Mouse (Mus musculus) lung, embryonic 14.5 days (tissue): Measurements from ENCODE around the gene Flywch2. TPM values are rescaled to one million over a fixed set of nuclear protein-coding genes. Genes with fewer than 3 reads are reported as not detected.
"Not testable (repeated sequence)": the region's sequence is repeated elsewhere in the genome, so short reads cannot be mapped to it uniquely, and the experiment has no call there.

ENCODE experiments used
- ATAC-seq: fragments of 200-750 bp; cut with Nextera tagmentation; 2 replicates; pipeline ENCODE4 v1.8.0; 2017; ENCODE audit warnings: mild to moderate bottlenecking, moderate TSS enrichment, moderate library complexity; ENCODE audit not compliant: insufficient read depth
- DNase-seq: peaks from one replicate; pipeline ENCODE4 v3.0.0-alpha.2; 2015
- H3K27ac ChIP-seq: fragments of 300-500 bp; sonication (generic); 2 replicates; pipeline ENCODE4 v1.5.1; 2014; ENCODE audit warnings: low read depth, mild to moderate bottlenecking, moderate library complexity
- H3K27me3 ChIP-seq: fragments of 300-500 bp; sonication (generic); 2 replicates; pipeline ENCODE4 v1.6.1; 2014; ENCODE audit warnings: low read length, control low read depth; ENCODE audit not compliant: insufficient read depth
- H3K36me3 ChIP-seq: fragments of 300-500 bp; sonication (generic); 2 replicates; pipeline ENCODE4 v1.6.1; 2014; ENCODE audit warnings: control low read depth; ENCODE audit not compliant: insufficient read depth
- H3K4me1 ChIP-seq: fragments of 300-500 bp; sonication (generic); 2 replicates; pipeline ENCODE4 v1.6.1; 2014; ENCODE audit warnings: antibody characterized with exemption, control low read depth; ENCODE audit not compliant: insufficient read depth
- H3K4me2 ChIP-seq: fragments of 300-500 bp; sonication (generic); 2 replicates; pipeline ENCODE4 v1.6.1; 2014; ENCODE audit warnings: mild to moderate bottlenecking
- H3K4me3 ChIP-seq: fragments of 300-500 bp; sonication (generic); 2 replicates; pipeline ENCODE4 v1.5.1; 2014; ENCODE audit warnings: low read depth, low read length
- H3K9ac ChIP-seq: fragments of 300-500 bp; sonication (generic); 2 replicates; pipeline ENCODE4 v1.6.1; 2014
- H3K9me3 ChIP-seq: fragments of 300-500 bp; sonication (generic); 2 replicates; pipeline ENCODE4 v1.6.1; 2016; ENCODE audit warnings: low read depth, low read length, control low read depth
- CTCF ChIP-seq: IDR thresholded peaks from 2 replicates; pipeline ENCODE4 v1.5.1; 2016; ENCODE audit warnings: antibody characterized with exemption, low read depth
- WGBS: fragments of 180-500 bp; shearing (Covaris S2); extraction: QIAGEN DNeasy Blood & Tissue Kit; methylation state at CpG from one replicate; pipeline ENCODE4 v1.1.7; 2014; 5-methylcytosine and 5-hydroxymethylcytosine counted together
- polyA plus RNA-seq: library from polyadenylated mRNA; unstranded; fragments of >200 nt; fragmentation: Nextera tagmentation; extraction: Ambion mirVana; gene quantifications from 2 replicates; pipeline ENCODE4 v1.2.1, GENCODE M21; 2014

Flywch2 gene
- polyA plus RNA-seq, 1 experiment from 2014 or later = 28.4 TPM

GRCm38 (mm10) chr17:23777141-23777540, 8.7 kb downstream of the Flywch2 start:
- WGBS = 60% methylated on average over 2 of the region's 2 CpGs
- no peak overlapping the region for H3K27ac ChIP-seq
- H3K36me3 ChIP-seq = no peaks in the 10 kb centered on the region
- no peaks in the 10 kb centered on the region for H3K27me3 ChIP-seq
- DNase-seq = no peak
- H3K9me3 ChIP-seq = no peaks in the 10 kb centered on the region
- H3K4me1 ChIP-seq = no peaks in the 10 kb centered on the region
- no peak for TF ChIP-seq CTCF
- no peak overlapping the region for H3K4me3 ChIP-seq
- ATAC-seq = no peak
- no peak overlapping the region for H3K9ac ChIP-seq
- no peak overlapping the region for H3K4me2 ChIP-seq

DNA sequence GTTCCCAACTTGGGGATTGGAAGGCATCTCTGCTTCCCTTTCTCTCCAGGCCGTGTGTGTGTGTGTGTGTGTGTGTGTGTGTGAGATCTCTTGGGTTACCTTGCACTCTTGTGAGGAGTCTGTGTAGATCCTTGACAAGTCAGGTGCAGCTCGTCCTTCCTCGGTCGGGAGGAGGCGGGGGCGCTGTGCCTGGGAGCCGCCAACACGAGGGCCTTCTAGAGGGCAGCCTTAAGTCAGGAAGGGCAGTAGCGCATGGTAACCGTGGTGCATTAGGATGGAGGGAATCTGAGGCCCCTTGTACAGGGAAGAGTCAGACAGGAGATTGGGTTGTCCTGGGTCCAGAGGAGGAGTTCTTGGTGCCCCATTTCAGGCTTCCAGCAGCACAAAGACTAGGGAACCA, 9.7 kb downstream of the Flywch2 start:
- Histone ChIP-seq H3K4me2 (no peak overlapping the region), H3K4me1 (no peaks in the 10 kb centered on the region), H3K27ac (no peak overlapping the region), H3K4me3 (no peak overlapping the region), H3K9me3 (no peaks in the 10 kb centered on the region), H3K36me3 (no peaks in the 10 kb centered on the region), H3K9ac (no peak overlapping the region), H3K27me3 (no peaks in the 10 kb centered on the region)
- no peak for TF ChIP-seq CTCF
- ATAC-seq (no peak), DNase-seq (no peak)
- WGBS = 65% methylated on average over 10 of the region's 10 CpGs

DNA sequence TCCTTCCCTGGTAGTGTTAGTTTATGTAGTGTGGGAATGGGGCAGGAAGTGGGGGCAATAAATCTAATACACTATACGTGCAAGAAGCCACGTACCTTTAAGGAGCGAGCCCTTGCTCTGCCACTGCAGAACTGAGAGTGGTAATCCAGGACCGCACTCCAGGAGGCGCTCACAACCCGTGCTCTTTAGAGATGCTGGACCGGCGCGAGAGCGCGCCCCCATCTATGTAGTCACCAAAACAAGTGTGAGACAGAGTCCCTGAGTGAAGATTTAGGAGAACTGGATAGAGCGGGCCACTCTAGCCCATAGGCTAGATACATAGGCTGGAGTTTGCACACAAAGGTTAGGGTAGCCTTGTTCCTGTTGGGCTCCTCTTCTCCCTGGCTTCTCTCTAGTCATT, 11.8 kb downstream of the Flywch2 start:
- peak; percentile 91 for DNase-seq
- ATAC-seq = peak; percentile 48
- Histone ChIP-seq H3K4me3 (no peak overlapping the region), H3K9ac (no peak overlapping the region), H3K27me3 (no peaks in the 10 kb centered on the region), H3K27ac (no peak overlapping the region), H3K4me1 (no peaks in the 10 kb centered on the region), H3K4me2 (no peak overlapping the region), H3K36me3 (no peaks in the 10 kb centered on the region), H3K9me3 (no peaks in the 10 kb centered on the region)
- WGBS = 5% methylated on average over 12 of the region's 12 CpGs
- TF ChIP-seq CTCF = peak; percentile 83

DNA sequence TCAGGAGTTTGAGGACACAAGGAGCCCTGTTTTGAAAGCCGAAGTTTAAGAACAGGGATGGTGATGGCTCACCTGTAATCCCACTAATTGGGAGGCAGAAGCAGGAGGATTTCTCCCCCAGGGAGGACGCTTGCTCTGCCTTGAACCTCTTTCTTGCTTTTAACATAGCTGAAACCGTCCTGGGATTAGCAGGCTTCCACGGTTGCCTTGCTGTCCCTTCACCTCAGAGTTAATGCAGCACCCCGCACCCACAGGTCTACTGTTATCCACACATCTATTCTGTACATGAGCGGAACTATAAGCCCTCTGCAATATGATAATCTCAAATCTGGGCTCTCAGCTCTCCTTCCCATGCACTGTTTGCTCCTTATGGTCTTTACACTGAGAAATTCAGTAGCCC, 12.2 kb downstream of the Flywch2 start:
- Histone ChIP-seq H3K27ac (no peak overlapping the region), H3K4me2 (no peak overlapping the region), H3K36me3 (no peaks in the 10 kb centered on the region), H3K4me3 (no peak overlapping the region), H3K27me3 (no peaks in the 10 kb centered on the region), H3K9ac (no peak overlapping the region), H3K9me3 (no peaks in the 10 kb centered on the region), H3K4me1 (no peaks in the 10 kb centered on the region)
- no peak for TF ChIP-seq CTCF
- ATAC-seq (no peak), DNase-seq (no peak)
- whole genome bisulfite sequencing = 67% methylated on average over 6 of the region's 6 CpGs

GRCm38 (mm10) chr17:23772219-23772556, 13.7 kb downstream of the Flywch2 start:
- not testable (repeated sequence) for H3K9ac ChIP-seq, H3K4me3 ChIP-seq, DNase-seq, ATAC-seq, H3K27ac ChIP-seq, H3K27me3 ChIP-seq, H3K4me1 ChIP-seq, H3K36me3 ChIP-seq, H3K9me3 ChIP-seq
- 64% methylated on average over 2 of the region's 2 CpGs for WGBS
- H3K4me2 ChIP-seq = peak overlapping the region; percentile 81; the same call in 1 of the 2 replicates

DNA sequence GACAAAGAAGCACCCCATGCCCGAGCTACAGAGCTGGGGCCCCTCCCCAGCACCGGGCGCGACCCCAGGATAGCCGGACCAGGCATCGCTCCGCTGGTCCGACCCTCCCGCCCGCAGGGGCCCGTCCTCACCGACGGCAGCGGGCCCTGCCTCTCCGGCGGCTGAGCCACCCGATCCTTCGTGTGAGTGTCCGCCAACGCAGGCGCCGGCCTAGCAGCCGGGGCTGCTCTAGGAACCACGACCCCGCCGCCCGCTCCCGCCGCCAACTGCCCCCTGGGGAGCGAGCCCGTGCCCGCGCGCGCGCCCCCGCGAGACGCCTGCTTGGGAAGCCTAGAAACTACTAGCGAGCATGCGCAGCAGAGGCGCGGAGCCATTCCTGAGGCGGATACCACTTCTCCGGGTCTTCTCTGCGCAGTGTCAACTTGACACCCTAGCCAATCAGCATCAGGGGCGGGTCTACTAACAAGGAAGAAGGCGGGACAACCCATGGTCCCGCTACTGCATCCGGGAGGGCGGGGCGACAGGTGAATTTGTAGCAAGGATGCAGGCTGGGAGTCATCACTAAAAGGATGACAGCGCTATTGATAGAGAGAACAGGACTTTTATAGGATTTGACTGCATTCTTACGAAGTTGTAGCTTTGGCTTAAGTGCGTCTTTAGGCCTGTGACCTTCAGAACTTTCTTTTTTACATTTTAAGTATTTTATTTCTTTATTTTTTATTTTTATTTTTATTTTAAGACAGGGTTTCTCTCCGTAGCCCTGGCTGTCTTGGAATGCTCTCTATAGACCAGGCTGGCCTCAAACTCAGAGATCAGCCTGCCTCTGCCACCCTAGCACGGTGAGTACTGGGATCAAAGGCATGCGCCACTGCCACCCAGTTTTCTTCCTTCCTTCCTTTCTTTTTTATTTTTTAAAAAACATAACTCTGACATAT, 14.3 kb downstream of the Flywch2 start, which contains the start of gene Flywch1:
Gene Flywch1 (minus strand): TSS at position 319 of the 935 bp plus-strand sequence.
- Histone ChIP-seq H3K9ac (peak within 1 kb of the TSS; percentile 88), H3K27ac (peak within 1 kb of the TSS; percentile 73; the same call in 1 of the 2 replicates), H3K4me3 (peak within 1 kb of the TSS; percentile 83), H3K36me3 (no peaks in the 10 kb centered on the region), H3K9me3 (no peaks in the 10 kb centered on the region), H3K4me1 (no peaks in the 10 kb centered on the region), H3K4me2 (peak within 1 kb of the TSS; percentile 81), H3K27me3 (no peaks in the 10 kb centered on the region)
- DNase-seq = peak; percentile 99
- WGBS = 3% methylated on average over 56 of the region's 58 CpGs
- TF ChIP-seq CTCF = no peak
- ATAC-seq = peak; percentile 98

- Histone ChIP-seq H3K9ac (peak overlapping the region; percentile 88), H3K4me1 (no peaks in the 10 kb centered on the region), H3K27me3 (no peaks in the 10 kb centered on the region), H3K27ac (peak overlapping the region; percentile 73; the same call in 1 of the 2 replicates), H3K9me3 (no peaks in the 10 kb centered on the region), H3K4me2 (peak overlapping the region; percentile 81), H3K36me3 (no peaks in the 10 kb centered on the region), H3K4me3 (peak overlapping the region; percentile 83)
- TF ChIP-seq CTCF = no peak
- WGBS = under 1% methylated on average over 19 of the region's 19 CpGs
- DNase-seq (peak; percentile 58), ATAC-seq (peak; percentile 44; the same call in 1 of the 2 replicates)
Measured at GRCm38 (mm10) chr17:23770896-23771283, 15.0 kb downstream of the Flywch2 start.
